Mouse (Mus musculus) urinary bladder, postnatal 25 days (tissue): ENCODE measurements around the gene Slc35e2.
"Not testable (repeated sequence)": the region's sequence is repeated elsewhere in the genome, so short reads cannot be mapped to it uniquely, and the experiment has no call there.

Experiments used
- DNase-seq: peaks from one replicate; pipeline ENCODE4 v3.0.0; 2022; ENCODE audit warnings: low spot score

Slc35e2 gene

GRCm38 (mm10) chr4:155601091-155601996 lies at the start of gene Slc35e2:
TSS of gene Slc35e2 (plus strand) at chr4:155601416.
- peak; percentile 86 for DNase-seq

- no peak for DNase-seq
These were observed 48.2 kb upstream of the Slc35e2 start for GRCm38 (mm10) chr4:155552917-155553532.

- no peak for DNase-seq
These were observed 46.3 kb upstream of the Slc35e2 start for GRCm38 (mm10) chr4:155554880-155555279.

GRCm38 (mm10) chr4:155555464-155555863 lies 45.8 kb upstream of the Slc35e2 start:
- DNase-seq: no peak

GRCm38 (mm10) chr4:155559454-155559853 lies 41.8 kb upstream of the Slc35e2 start:
- DNase-seq: no peak

- no peak for DNase-seq
These were observed 40.3 kb upstream of the Slc35e2 start for GRCm38 (mm10) chr4:155560932-155561331.

- no peak for DNase-seq
These were observed 39.4 kb upstream of the Slc35e2 start, which contains the start of gene Nadk for GRCm38 (mm10) chr4:155561661-155562442. TSS of gene Nadk (plus strand) at chr4:155562378.

GRCm38 (mm10) chr4:155562725-155563399 lies 38.4 kb upstream of the Slc35e2 start:
- peak; percentile 47 for DNase-seq

- DNase-seq: peak; percentile 92
These were observed 37.6 kb upstream of the Slc35e2 start for GRCm38 (mm10) chr4:155563400-155564231.

- DNase-seq: peak; percentile 34
These were observed 36.7 kb upstream of the Slc35e2 start for GRCm38 (mm10) chr4:155564315-155565069.

- DNase-seq: no peak
These were observed 34.7 kb upstream of the Slc35e2 start for GRCm38 (mm10) chr4:155566555-155566954.

- no peak for DNase-seq
These were observed 33.0 kb upstream of the Slc35e2 start for GRCm38 (mm10) chr4:155568170-155568569.

GRCm38 (mm10) chr4:155568632-155569370 lies 32.4 kb upstream of the Slc35e2 start:
- DNase-seq: no peak

GRCm38 (mm10) chr4:155569818-155570217 lies 31.4 kb upstream of the Slc35e2 start:
- no peak for DNase-seq

- not testable (repeated sequence) for DNase-seq
These were observed 30.9 kb upstream of the Slc35e2 start for GRCm38 (mm10) chr4:155570315-155570714.

GRCm38 (mm10) chr4:155571442-155571841 lies 29.8 kb upstream of the Slc35e2 start:
- no peak for DNase-seq

GRCm38 (mm10) chr4:155573155-155573554 lies 28.1 kb upstream of the Slc35e2 start:
- no peak for DNase-seq

- DNase-seq: no peak
These were observed 27.3 kb upstream of the Slc35e2 start for GRCm38 (mm10) chr4:155573876-155574275.

GRCm38 (mm10) chr4:155574931-155575330 lies 26.3 kb upstream of the Slc35e2 start:
- no peak for DNase-seq
